Mouse (Mus musculus) bone marrow, adult 2 months (tissue): Measurements from ENCODE around the gene Pusl1.

ENCODE experiments used
- CTCF ChIP-seq: fragments of 200-500 bp; IDR thresholded peaks from 2 replicates; pipeline ENCODE4 v1.5.1; 2011; ENCODE audit warnings: low read length, control low read depth; ENCODE audit not compliant: control insufficient read depth, insufficient read depth
- POLR2A ChIP-seq: fragments of 200-500 bp; IDR thresholded peaks from 2 replicates; pipeline ENCODE4 v1.6.1; 2011; ENCODE audit warnings: low read depth, mild to moderate bottlenecking, control low read depth, low read length, borderline replicate concordance; ENCODE audit not compliant: control insufficient read depth

GRCm38 (mm10) chr4:155895216-155895615 lies 3.6 kb upstream of the Pusl1 start:
- TF ChIP-seq CTCF (no peak), POLR2A (no peak)
